Mouse (Mus musculus): ENCODE results near the gene Cemip.

Gene Cemip

DNA sequence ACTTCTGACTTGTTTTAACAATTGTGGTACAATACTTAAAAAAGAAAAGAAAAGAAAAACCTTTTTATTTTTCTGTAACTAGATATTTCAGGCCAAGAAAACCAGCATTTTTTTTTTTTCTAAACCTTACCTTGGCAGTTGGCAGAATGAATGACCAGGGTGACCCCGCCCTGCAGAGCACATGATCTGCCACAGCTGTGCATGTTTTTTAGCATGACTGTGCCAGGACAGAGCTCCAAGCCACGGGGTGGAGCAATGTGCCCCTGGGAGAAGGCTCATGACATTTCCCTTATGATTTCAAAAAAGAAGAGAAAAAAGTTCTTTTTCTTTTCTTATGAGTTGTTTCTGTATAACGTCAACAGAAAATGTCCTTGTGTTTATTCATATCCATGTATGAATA lies 196.9 kb downstream of the Cemip start:
- peak; percentile 49 for DNase-seq

DNA sequence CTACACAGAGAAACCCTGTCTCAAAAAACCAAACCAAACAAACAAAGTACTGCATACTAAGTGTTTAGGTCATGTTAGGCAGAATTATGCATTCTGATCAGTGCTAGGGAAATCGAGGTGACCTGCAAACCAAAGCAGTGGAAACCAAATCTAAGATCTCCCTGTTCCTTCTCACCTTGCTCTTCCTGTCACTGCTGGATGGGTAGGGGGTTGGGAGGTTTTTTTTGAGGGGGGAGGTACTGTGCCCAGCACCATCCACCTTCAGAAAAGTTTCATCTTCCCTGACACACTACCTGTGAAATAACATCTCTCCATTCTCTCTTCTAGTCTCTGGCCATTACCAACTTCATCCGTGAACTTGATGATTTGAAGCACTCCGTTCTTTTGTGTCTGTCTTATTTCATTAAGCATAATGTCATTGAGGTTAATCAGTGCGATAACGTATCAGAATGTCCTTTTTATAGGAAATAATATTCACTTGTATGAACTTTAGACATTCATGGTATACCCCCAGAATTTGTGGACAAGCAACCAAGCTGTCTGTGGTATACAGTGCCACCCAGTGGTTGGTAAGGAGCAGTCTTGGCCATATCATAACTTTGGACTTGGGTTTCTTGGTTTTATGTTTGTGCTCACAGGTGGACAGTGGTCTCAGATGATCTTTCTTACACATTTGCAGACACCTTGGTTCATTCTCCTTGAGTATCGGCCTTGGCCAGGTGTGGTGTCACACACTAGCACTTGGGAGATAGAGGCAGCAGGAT lies 199.8 kb downstream of the Cemip start:
- DNase-seq: peak; percentile 32

DNA sequence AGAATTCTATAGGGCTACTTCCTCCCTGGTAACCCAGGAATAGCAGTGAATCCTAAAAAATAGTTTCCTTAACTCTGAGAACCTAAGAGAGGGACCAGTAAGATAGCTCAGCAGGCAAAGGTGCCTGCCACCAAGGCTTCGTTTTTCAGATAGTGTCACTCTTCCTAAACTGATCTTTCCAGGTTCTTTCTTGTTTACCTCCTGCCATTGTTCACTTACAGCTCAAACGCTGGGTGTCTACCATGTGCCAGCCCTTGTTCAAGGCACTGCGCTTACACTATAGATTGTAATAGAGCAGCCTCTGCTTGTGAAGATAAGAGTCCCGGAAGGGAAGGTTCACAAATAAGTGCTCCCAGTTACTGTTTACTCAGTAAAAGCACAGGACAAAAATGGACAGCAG lies 200.5 kb downstream of the Cemip start:
- peak; percentile 16 for DNase-seq

DNA sequence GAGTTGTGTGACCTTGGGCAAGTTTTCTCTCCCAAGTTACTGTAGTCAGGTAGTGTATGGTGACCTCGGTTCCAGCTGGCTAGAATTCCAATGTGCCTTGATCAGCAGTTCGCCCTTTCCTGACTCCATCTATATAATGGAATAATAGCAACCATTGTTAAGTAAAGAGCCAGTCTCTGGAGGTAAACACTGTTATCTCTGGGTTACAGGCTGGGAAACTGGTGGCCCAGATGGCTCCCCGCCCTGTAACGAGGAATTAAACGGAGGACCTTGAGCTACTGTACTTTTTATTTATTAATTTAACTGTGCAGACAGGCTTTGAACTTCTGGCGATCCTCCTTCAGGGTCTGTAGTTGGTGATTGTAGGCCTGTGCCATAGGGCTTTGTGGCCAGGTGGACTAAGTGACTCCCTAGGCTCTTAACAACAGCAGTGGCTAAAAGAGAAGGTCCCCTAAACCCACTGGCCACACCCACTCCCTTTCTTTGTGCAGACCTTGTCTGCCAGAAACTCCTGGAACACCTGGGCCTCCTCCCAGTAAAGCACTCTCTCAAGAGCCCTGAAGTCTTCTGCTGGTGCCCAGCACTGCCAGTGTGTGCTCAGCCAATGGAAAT lies 201.3 kb downstream of the Cemip start:
- peak; percentile 26 for DNase-seq

DNA sequence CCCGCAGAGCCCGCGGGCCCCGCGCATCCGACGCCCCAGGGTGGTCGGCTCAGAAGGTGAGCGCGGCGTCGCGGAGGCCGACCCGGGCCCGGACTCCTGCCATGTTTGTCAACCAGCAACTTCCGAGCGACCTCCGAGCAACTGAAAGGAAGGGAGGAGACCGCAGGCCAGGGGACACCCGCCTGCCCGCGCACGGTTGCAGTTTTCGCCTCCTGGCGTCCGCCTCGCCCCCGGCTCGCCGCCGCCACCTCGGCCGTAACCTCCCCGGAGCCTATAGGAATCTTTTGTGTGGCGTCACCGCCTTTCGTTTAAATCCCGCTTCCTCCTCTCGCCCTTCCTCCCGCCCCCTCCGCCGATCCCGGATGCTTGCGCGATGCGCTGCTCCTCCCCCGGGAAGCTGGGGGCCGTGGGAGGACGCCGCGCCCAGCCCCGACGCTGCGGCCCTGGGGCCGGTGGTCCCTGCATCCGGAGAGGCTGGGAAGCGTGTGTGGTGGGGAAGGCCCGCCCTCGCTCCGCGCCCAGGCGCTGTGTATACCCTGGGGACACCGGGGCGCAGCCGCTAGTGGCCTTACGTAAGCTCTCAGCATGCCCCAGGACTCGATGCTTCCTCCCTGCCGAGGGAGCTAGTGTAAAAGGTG lies 202.2 kb downstream of the Cemip start, which contains the start of the genes Tlnrd1 and Mesd:
Gene Tlnrd1 (minus strand): TSS at position 285 of the 638 bp plus-strand sequence.
Gene Mesd (plus strand): TSS at position 446 of the 638 bp plus-strand sequence.
- peak; percentile 96 for DNase-seq

DNA sequence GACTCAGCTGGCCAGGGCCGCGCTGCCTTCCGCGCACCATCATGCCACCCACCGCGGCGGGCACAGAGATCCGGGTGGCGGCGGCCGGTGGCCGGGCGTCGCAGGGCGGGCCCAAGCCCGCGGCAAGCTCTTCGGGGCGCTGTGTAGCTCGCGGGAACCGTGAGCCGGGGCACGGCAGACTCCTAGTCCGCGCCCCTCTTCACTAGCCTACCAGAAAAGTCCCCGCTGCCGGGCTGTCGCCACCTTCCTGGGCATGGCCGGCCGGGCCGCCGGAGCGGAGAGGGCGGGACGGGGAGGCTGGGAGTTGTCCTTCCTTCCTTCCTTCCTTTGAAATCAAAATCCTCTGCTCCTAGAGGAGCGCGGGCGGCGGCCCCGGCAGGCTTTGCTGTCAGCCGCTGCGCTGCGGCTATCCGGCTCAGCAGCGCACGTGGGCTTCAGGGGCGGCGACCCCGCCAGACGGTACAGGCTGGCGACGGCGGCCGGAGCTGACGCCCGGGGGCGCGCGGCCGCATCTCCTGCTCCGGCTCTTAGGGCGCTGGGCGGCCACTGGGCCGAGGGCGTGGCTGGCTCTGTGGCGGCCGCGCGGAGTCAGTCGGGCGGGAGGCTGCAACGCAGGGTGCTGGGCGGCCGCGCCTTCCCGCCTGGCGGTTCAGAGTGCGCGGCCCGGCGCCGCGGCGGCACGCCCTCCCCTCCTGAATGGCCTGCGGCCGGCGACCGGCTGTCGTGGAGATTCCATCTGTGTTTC lies 202.9 kb downstream of the Cemip start:
- peak; percentile 88 for DNase-seq

All from lung, postnatal 10 days (tissue).